Mouse (Mus musculus) adrenal gland, postnatal 25 days (tissue): ENCODE data around the gene Polr3gl. TPM values are rescaled to one million over a fixed set of nuclear protein-coding genes. Genes with fewer than 3 reads are reported as not detected.

Experiments
- DNase-seq: peaks from one replicate; pipeline ENCODE4 v3.0.0; 2021; ENCODE audit warnings: mixed read lengths
- total RNA-seq: library from RNA; stranded (reverse); gene quantifications from 2 replicates; pipeline ENCODE4 v1.2.3, GENCODE M21; 2021

The Polr3gl gene
- total RNA-seq, 1 experiment from 2014 or later: 44.9 TPM

DNA sequence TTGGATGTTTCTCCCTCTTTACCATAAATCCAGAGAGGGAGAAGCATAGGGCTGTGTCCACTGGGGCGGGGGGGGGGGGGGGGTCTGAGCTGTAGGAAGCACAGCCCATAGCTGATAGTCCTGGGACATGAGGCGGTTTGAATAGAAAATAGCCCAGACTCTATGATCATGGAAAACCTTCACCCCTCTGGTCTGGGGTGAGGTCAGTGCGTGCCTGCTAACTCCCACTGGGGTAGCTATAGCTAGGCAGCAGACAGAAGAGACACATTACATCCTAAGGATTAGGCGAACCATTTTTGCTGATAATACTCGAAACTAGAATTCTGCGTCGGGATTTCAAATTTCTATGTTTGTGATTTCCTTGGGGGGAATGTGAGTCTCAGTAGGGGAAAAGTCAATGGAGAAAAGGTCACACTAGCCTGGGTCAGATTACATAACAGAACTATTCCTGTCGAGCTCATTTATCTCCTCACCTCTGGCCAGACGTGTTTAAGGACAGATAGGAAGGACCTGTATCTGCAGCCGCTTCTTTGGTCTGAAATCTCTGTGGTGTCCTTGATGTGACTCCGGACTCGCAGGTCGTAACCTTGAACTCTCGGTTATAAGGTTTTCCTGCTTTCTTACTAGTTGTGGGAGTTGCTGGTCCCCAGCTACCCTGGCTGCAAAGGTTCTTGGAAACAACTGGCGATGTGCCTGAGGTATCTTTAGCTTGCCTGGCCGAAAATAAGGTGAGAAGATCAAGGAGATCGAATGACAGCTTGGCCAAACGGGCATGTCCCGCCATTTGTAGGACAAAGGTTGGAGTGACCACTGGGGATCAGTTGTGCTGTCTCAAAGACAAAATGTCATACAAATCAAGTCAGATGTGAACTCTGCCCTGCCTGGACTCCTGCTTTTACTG lies 20.1 kb downstream of the Polr3gl start:
- DNase-seq: no peak

DNA sequence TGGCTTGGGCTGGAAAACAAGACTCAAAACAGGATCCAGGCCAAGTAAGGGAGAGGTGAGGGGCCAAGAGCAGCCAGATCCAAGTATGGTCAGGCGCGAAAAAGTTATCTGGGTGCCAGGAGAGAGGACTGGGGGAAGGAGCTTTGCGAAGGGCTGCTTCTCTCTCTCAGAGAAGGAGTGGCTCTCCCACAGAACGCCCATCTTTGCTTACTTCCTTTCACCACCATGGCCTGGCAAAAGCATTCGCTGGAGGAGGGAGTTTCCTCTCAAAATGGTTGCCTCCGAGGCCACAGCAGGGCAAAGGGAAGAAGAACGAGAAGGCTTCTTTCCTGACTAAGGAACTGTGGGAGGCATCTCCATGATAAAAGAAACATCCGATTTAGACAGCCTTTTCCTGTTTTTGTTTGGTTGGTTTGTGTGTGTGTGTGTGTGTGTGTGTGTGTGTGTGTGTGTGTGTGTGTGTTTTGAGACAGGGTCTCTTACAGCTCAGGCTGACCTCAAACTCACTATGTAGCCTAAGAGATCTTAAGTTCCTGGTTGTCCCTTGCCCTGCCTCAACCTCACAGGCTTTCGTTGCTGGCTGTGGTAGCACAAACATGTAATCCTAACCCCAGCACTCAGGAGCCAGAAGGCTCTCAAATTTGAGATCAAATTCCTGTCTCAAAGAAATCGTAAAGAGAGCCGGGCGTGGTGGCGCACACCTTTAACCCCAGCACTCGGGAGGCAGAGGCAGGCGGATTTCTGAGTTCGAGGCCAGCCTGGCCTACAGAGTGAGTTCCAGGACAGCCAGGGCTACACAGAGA lies 21.9 kb downstream of the Polr3gl start:
- no peak for DNase-seq

DNA sequence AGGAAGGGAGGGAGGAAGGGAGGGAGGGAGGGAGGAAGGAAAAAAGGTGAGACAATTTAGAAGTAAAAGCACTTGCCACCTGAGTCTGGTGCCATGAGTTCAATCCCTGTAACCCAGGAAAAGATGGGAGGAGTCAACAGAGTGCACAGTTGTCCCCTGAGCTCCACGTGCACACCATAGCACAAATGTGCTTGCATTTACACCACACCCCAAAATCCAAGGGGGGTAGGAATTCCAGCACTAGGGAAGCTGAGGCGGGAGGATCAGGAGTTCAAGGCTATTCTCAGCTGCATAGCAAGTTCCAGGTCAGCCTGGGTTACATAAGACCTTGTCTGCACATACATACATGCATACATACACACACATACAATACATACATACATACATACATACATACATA lies 22.6 kb downstream of the Polr3gl start:
- DNase-seq: no peak

DNA sequence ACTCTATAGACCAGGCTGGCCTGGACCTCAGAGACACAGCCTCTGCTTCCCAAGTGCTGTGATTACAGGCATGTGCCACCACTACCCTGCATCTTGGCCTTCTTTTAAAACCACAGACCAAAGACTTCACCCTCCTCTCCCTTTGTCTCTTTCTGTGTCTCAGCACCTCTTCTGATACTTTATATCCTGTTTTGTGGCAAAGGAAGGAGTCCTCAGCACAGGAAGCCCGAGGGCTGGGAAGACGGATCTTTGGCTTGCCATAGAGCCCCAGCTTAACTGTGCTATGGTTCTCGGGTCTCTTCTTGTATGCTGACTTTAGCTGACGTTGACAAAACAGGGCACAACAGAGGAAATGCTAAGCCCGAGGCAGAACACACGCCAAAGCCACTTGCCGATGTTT lies 23.3 kb downstream of the Polr3gl start:
- no peak for DNase-seq

DNA sequence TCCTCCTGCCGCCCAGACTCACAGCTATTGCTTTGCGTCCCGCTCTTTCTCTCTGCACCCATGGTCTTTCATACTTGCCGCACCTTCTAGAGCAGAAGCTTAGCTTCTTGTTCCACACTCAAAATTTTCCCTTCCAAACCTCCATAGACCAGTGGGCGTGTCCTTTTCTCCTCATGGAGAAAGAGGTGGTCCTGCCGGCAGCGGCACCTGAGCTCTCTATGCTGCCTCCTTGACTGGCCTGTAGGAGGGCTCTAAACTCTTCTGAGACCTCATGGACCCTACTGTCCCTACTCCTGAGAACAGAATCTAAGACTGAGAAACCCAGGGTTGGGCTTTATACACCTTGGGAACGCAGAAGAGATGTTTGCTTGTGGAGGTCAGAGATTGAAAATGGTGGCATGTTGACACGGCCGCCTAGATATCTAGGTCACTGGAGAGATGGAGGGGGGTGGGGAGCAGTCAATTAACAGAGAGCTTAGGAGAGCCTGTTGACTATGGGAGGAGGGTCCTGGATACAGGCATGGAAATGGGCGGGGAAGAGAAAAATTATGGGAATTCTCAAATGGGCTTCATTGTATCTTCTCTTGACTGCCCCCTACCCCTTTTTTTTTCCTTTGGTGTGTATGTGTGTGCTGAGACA lies 23.9 kb downstream of the Polr3gl start:
- DNase-seq: no peak

DNA sequence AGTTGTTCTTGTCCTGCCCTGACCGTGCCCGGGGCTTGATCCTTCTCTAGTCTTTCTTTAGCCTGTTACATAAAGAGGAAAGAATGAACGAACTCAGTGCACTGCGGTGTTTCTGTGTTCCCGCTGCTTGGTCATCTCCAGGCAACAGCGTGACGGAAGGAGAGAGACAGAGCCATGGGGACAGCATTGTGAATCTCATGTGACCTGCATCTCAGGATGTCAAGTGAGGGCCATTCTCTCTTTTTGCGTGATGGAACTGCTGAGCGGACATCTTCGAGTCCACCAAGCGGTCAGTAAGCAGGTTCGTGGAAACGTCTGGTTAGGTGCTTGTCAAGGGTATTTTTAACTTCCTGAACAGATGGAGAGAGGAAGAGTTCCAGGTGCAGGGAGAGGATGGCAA lies 24.5 kb downstream of the Polr3gl start:
- DNase-seq: no peak

DNA sequence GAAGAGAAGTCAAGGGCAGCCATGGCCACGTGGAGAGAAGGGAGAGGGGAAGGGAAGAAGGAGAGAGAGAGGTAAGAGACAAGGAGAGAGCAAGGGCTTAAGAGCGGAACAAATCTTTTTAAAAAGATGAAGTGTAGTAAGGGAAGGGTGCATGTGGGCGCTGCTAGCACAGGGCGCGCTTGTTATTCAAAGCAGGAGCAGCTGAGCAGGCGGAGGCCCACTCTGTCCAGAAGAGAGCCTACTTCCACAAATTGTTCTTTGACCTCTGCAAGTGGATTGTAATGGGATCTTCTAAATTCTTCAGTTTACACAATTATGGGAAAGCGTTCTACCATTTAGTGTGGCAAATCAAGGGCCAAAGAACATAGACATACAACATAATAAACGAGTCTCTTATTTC lies 25.4 kb downstream of the Polr3gl start:
- DNase-seq: no peak

DNA sequence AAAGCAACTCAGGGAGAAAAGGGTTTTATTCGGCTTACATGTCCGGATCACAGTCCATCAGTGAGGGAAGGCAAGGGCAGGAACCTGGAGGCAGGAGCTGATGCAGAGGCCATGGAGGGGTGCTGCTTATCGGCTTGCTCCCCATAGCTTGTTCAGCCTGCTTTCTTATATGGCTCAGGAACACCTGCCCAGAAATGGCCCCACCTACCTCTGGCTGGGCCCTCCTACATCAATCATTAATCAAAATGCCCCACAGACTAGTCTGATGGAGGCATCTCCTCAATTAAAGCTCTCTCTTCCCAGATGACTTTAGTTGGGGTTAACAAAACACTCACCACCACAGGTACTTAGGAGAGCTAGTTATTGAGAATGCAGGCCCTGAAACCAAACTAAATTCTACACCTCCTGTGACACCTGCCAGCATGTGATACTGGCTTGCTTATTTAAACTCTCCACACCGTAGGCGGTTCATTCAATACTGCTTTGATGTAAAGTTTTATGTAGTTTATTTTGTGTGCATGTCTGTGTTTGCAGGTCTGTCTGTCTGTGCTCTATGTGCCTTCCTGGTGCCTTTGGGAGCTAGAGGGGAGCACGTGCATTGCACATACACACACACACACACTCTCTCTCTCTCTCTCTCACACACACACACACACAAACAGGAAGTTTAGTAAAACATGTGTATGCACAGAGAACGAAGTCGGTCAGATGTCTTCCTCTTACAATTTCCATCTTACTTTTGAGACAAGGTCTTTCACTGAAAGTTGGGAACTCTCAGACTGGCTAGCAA lies 27.1 kb downstream of the Polr3gl start:
- DNase-seq: no peak

DNA sequence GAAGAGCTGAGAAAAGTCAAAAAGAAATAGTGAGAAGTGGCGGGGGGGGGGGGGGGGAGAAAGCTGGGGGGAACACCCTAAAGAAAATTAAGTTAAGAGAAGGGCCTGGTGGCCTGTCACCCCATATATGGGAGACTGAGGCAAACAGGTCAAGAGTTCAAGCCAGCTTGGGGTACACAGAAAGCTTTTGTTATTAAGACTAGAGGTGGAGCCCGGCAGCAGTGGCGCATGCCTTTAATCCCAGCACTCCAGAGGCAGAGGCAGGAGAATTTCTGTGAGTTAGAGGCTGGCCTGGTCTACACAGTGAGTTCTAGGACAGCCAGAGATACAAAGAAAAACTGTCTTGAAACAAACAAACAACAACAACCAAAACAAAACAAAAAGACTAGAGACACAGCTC lies 28.9 kb downstream of the Polr3gl start:
- no peak for DNase-seq

DNA sequence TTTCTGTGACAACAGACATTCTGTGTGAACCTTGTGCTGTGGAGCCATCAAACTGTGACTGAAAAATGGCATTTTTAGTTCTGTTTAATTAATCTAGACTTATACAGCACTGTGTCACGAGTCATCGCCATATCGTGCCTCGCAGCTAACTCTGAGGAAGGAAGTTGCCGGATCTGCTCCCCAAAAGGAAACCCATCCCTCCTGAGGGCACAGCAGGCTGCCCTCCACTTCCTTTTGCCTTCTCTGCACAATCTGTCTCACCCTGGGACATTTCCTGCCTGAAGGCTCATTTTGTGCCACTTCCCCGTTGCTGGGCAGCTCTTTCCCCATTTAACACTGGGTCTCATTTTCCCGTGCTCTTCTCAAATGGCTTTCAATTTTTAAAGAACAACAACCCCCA lies 29.3 kb downstream of the Polr3gl start:
- no peak for DNase-seq

DNA sequence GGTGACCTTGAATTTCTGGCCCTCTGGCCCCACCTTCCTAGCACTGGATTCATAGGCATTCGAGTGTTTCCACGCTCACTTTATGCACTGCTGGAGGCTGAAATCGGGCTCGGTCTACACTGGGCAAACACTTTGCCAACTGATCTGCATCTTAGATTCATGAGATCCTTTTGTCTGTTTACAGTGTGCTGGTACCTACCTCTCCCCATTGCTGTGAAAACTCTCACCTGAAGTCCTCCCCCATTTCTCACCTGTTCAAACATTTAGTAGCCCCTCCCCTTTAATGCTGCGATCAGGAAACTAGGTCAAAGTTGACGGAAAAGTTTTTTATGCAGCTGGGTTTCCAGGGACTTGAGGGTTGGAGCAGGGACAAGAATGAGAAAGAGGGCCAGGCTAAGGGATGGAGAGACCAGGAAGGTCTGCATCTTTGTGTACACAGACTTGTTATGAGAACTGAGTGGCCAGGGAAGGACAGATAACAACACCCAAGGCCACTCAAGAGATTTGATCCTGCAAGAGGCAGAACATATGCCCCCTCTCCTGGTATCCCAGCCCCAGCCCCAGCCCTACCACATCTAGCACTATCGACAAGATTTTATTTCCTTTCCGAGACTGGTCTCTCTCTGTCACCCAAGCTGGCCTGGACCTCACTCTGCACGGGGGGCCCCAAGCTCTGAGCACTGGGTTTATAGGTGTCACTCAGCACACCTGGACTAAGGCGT lies 29.9 kb downstream of the Polr3gl start:
- DNase-seq: no peak

DNA sequence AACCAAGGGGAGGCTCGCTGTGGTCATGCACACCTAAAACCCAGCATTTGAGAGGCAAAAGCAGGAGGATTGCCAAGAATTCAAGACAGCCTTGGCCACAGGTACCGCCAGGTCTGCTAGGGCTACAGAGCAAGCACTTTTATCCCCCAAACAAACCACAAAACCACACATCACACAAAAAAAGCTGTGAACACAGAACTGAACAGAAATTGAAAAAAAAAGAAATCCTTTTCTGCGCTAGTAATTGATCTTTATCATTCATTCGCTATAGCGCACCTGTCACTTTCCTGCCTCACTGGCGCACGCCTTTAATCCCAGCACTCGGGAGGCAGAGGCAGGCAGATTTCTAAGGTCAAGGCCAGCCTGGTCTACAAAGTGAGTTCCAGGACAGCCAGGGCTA lies 30.7 kb downstream of the Polr3gl start:
- DNase-seq: no peak

DNA sequence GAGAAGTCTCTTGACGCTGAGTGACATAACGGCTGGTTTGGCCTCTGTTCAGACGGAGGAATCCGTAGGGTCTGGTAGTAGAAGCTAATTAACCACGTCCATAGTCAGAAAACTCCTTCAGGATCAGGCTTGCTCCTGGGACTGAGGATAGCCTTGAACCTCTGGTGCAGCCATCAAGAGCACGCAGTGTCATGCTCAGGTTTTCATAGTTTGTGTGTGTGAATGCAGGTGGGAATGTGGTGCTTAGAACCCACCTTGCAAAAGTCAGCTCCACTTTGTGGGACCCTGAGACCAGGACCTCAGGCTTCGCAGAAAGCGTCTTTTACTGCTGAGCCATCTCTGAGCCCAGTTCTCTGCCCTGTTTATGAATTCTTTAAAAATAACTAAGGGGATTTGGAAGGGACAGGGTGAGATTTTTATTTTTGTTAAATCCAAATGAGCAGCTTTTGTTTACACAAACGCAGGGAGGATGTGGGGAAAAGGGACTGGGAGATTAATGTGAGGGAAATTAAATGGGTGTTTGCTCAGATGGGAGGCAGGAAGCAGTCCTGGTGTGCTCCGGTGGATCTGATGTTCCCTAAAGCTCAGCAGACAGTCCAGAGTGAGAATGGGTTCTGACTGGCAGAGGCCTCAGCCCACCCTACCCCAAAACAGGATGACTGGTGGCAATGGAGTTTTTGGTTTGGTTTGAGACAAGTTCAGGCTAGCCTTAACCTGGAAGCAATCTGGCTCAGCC lies 31.9 kb downstream of the Polr3gl start:
- DNase-seq: no peak

DNA sequence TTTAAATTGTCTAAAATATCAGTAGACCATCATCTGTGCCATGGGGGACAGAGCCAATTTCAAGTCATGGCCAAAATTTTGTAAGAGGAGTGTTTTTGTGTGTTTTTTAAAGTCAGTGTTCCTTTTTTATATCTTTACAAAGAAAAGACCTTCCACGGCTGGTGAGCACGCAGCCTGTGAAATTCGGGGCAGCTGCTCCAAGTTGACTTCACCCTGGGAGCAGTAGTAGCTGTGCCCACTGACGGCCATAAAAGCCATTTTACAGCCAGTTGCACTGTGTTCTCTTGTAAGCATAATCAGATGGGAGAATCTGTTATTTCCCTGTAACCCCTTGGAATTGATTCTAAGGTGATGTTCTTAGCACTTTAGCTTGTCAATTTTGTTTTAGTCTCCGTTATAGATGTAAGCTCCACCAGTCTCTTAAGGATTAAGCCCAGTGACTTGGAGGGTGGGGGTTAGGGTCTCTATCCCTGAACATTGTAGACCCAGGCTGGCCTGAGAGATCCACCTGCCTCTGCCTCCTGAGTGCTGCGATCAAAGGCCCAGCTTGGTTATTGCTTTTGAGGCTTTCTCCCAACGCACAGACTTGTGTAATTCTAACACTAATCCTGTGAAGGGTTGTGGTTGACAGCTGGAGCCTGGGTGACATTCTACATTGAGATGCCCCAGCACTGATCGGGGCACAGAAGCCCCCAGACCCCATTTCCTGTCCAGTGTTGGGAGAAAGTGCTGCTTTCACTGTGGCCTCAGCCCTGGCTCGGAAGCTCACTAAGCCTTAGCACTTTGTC lies 32.9 kb downstream of the Polr3gl start:
- no peak for DNase-seq

DNA sequence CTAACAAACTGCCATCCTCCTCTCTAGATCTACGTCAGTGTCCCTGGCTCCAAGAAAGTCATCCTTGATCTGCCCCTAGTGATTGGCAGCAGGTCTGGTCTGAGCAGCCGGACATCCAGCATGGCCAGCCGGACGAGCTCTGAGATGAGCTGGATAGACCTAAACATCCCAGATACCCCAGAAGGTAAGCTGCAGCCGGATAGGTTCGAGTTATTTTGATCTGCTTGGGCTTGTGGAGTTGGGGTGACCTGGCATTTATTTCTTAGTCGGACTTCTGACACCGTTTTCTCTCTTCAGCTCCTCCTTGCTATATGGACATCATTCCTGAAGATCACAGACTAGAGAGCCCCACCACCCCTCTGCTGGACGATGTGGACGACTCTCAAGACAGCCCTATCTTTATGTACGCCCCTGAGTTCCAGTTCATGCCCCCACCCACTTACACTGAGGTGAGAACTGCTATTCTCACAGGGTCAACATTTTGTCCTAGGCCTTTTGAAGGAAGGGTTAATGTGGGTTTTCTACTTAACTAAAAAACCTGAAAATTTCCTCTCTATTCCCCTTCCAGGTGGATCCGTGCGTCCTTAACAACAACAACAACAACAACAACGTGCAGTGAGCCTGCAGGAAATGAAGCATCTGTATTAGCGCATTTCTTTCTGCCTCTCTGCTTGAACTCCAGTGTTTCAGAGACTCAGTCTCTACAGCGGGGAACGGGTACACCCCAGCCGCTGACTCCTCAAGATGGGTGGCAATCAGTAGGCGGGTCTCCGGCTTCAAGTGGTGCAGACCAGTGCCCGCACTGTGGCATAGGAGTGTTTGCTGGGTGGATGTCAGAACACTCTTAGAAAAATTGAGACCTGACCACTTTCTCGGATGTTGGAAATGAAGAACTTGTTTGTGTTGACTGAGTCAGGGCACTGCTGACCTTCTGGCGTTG lies 33.8 kb downstream of the Polr3gl start:
- no peak for DNase-seq

DNA sequence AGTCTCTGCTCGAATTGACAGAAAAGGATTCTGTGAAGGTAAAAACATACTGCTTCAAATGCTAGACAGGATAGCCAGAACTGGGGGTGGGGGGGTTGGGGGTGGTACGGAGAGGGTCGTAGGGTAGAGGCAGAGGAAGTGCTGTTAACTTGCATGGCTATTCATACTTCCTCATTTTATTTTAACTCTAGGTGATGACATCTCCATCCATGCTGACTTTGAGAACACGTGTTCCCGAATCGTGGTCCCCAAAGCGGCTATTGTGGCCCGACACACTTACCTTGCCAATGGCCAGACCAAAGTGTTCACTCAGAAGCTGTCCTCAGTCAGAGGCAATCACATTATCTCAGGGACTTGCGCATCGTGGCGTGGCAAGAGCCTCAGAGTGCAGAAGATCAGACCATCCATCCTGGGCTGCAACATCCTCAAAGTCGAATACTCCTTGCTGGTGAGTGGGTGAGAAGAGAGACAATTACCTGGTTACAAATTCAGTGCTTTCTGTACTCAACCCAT lies 34.5 kb downstream of the Polr3gl start:
- no peak for DNase-seq

DNA sequence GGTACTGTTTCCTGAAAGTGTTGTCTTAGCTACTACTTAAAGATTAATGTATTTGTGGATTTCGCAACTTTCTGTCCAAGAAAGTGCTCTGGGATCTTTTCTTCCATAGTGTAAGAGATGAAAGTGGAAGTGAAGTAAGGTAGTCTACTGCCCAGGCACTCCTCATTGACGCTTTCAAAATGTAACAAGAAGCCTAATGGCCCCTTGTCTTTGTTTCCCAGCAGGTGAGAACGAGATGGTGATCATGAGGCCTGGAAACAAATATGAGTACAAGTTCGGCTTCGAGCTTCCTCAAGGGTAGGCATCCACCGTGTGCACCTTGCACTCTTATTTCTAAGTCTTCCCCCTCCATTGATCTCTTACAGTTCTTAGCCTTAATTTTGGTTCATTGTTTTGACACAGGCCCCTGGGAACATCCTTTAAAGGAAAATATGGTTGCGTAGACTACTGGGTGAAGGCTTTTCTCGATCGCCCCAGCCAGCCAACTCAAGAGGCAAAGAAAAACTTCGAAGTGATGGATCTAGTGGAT lies 35.2 kb downstream of the Polr3gl start:
- DNase-seq: no peak

DNA sequence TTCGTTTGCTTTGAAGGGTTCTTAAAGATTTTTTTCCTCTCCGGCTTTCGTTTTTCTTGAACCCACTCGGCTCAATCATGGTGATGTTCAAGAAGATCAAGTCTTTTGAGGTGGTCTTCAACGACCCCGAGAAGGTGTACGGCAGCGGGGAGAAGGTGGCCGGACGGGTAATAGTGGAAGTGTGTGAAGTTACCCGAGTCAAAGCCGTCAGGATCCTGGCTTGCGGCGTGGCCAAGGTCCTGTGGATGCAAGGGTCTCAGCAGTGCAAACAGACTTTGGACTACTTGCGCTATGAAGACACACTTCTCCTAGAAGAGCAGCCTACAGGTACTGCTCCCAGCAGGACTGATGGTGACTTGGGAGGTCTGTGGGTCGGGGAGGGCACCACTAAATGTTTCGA lies 35.8 kb downstream of the Polr3gl start:
- no peak for DNase-seq
